Mouse (Mus musculus) G1E-ER4 (cell line): ENCODE measurements around the gene Gm49366. TPM values are rescaled to one million over a fixed set of nuclear protein-coding genes. Genes with fewer than 3 reads are reported as not detected.
"Not testable (repeated sequence)": the region's sequence is repeated elsewhere in the genome, so short reads cannot be mapped to it uniquely, and the experiment has no call there.

Experiments used
- GATA1 ChIP-seq: IDR thresholded peaks from one replicate; pipeline ENCODE4 v1.8.0; 2012; ENCODE audit warnings: low read length, inconsistent platforms
- polyA plus RNA-seq: library from polyadenylated mRNA; stranded (reverse); fragments of >175 nt; gene quantifications from 2 replicates; pipeline ENCODE4 v1.2.3, GENCODE M21; 2012

The Gm49366 gene
- polyA plus RNA-seq, 1 experiment: not detected

DNA sequence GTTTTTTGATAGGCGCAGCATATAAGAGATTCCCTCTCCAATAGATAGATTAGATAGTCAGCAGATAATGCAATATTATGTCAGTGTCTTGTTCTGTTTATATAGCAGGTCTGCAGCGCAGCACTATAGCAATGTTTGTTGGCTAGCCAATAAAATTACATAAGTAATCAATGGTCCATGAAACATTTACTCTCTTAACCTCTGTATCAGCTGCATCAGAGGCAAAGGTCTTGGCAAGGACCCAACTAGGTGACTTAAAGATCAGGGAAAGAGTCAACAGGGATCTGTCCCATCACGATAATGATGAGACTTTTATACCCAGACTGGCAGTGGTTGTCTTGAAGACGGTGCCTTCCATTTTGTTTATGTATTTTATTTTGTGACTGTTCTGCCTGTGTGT lies 5.9 kb upstream of the Gm49366 start:
- TF ChIP-seq GATA1: no peak

- TF ChIP-seq GATA1: no peak
Observed at GRCm38 (mm10) chr12:84034108-84034507, 4.6 kb upstream of the Gm49366 start.

- TF ChIP-seq GATA1: not testable (repeated sequence)
Observed at GRCm38 (mm10) chr12:84038241-84038640, 494 bp upstream of the Gm49366 start, which contains the start of gene Acot4. TSS of gene Acot4 (plus strand) at chr12:84038379.

- no peak for TF ChIP-seq GATA1
Observed at GRCm38 (mm10) chr12:84042248-84042647, 3.5 kb downstream of the Gm49366 start.

GRCm38 (mm10) chr12:84044045-84044444 lies 5.3 kb downstream of the Gm49366 start:
- TF ChIP-seq GATA1: no peak

- TF ChIP-seq GATA1: no peak
Observed at GRCm38 (mm10) chr12:84046906-84047305, 8.2 kb downstream of the Gm49366 start.

DNA sequence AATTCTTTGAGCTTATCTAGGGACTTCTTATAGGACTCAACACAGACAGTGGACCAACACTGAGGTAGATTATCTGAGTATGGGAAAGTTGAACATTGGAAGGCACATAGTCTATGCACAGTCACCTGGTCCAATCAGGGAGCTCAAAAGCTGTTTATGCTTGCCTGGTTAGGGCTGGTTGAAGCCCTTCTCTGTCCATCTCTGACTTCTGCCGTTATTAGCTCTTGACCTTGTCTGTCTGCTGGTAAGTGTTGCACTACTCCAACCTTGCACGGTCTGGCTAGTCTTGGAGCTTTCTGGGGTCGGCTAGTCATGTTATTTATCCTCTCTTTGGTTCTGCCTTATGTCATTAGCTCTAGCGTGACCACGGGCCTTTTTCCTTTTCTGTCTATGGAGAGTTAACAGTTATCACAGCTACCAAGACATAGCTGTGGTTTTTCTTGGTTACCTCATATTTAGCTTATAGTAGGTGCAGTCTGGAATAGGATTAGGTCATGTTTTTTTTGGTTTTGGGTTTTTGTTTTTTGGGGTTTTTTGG lies 13.3 kb downstream of the Gm49366 start, which contains the start of gene Acot3:
Acot3 (plus strand) TSS at position 208 of the 538 bp plus-strand sequence.
- no peak for TF ChIP-seq GATA1

- no peak for TF ChIP-seq GATA1
Observed at GRCm38 (mm10) chr12:84052609-84053008, 13.9 kb downstream of the Gm49366 start.

DNA sequence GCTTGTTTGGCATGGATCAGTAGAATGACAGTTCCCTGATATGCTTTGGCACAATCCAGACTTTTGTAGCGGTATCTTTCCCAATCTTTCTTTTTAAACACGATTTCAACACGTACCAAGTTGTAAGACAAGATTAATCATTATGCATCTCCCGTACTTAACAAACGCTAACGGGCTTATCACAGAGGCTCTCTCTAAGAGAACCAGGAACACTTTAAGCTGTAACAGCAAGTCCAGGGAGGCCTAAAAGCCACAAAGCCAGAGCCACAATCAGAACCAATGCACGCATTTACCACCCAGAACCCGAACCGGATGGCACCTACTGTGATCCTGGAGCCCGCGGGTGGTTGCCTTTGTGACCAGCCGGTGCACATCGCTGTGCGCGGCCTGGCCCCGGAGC lies 14.4 kb downstream of the Gm49366 start:
- TF ChIP-seq GATA1: no peak

- TF ChIP-seq GATA1: no peak
Observed at GRCm38 (mm10) chr12:84053679-84054391, 15.1 kb downstream of the Gm49366 start.

DNA sequence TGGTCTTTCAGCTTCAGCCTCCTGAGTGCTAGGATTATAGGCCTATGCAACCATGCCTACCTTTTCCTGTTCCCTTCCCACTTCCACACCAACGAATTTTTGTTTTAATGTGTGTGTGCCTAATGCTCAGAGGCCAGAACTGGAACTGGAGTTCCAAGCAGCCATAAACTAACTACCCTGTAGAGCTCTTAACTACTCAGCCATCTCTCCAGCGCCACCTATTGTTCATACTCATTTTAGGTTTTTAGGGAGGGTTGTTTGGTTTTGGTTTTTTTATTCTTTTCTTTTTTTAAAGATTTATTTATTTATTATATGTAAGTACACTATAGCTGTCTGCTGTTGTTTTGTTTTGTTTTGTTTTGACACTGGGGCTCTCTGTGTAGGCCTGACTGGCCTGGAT lies 22.2 kb downstream of the Gm49366 start:
- TF ChIP-seq GATA1: no peak

DNA sequence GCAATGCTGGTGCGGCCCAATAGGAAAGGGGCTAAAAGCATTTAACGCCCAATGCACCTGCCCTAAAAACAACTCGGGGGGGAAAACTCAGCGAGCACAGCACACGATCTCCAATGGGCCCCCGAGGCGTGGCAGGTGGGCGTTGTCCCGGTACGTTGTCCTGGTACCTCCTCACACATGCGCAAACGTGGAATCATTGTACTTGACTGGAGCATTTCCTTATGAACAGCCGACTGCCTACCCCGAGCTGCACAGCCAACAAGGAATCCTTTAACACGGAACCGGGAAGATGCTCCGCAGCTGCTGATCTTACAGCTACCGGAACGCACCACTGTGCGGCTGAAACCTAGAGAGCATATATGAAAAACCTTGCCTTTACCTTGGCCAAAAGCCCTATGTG lies 23.6 kb downstream of the Gm49366 start:
- no peak for TF ChIP-seq GATA1

DNA sequence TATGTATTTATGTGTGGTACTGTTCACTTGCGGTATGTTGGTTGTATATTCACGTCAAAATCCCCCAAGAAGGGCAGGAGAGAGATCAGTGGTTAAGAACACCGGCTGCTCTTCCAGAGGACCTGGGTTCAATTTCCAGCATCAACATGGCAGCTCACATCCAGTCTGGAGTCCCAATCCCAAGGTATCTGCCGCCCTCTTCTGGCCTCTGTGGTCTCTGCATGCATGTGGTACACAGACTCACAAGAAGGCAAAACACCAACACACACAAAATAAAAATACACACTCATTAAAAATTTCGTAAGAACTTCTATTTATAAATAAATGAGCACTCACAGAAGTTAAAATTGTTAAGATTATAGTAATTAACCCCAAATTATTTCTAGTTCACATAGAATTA lies 24.5 kb downstream of the Gm49366 start:
- TF ChIP-seq GATA1: no peak

DNA sequence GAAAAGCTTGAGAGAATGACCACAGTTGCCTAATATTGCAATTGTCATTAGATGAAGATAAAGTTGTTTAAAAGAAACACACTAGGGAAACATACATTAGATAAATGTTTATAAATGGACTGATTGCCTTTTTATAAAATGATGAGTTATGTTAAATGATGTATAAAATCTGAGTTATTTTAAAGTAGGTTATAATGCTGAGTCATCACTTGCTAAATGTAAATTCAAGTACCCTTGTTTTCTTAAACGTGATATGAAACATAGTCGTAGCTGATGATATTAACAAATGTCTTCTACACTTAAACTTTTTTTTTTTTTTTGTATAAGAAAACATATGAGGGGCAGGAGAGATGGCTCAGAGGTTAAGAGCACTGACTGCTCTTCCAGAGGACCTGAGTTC lies 25.1 kb downstream of the Gm49366 start:
- TF ChIP-seq GATA1: no peak

DNA sequence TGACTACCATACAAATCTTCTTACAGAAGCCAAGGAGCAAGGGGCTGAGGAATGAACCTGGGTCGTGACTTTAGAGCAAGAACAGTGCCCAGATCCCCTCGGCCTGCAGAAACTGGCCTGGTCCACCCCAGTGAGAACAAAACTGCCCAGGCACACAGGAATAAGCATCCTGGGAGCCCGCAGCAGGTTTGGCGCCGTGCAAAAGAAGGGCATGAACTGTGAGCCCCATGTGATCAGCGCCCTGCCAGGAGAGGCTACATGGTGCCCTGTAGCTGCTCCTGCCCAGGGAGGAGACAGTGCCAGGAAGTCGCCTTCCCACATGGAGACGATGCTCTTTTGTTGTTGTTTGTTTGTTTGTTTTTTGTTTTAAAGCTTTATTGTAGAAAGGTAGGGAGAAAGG lies 25.9 kb downstream of the Gm49366 start:
- no peak for TF ChIP-seq GATA1

GRCm38 (mm10) chr12:84067752-84068151 lies 29.0 kb downstream of the Gm49366 start:
- TF ChIP-seq GATA1: no peak

- TF ChIP-seq GATA1: no peak
Observed at GRCm38 (mm10) chr12:84068296-84068695, 29.6 kb downstream of the Gm49366 start.
